Mouse (Mus musculus) MEL (cell line): Measurements from ENCODE around the gene Net1.

ENCODE experiments used
- CHD1 ChIP-seq: IDR thresholded peaks from 2 replicates; pipeline ENCODE4 v1.6.1; 2012; ENCODE audit warnings: low read depth, mild to moderate bottlenecking, inconsistent platforms, low read length, improper control_type of control experiment
- CTCF ChIP-seq, 3 experiments: IDR thresholded peaks in 2 of 3; conservative IDR thresholded peaks in 1 of 3; 2 replicates each; pipeline ENCODE4 v1.5.1; 2011 to 2012; ENCODE audit warnings: low read length in 3 of 3, low read depth in 2 of 3, mild to moderate bottlenecking in 2 of 3, improper control_type of control experiment in 1 of 3, inconsistent platforms in 1 of 3, mixed read lengths in 1 of 3, moderate library complexity in 1 of 3; ENCODE audit not compliant: control insufficient read depth in 1 of 3, insufficient read depth in 1 of 3, poor library complexity in 1 of 3, severe bottlenecking in 1 of 3
- ELF1 ChIP-seq: IDR thresholded peaks from 2 replicates; pipeline ENCODE4 v1.6.1; 2014; ENCODE audit warnings: low read depth, mild to moderate bottlenecking, inconsistent platforms, low read length, improper control_type of control experiment, moderate library complexity
- EP300 ChIP-seq, 2 experiments: IDR thresholded peaks; 2 replicates each; pipeline ENCODE4 v1.6.1; 2011; ENCODE audit warnings: improper control_type of control experiment in 2 of 2, low read length in 2 of 2, low read depth in 1 of 2, mild to moderate bottlenecking in 1 of 2
- MAZ ChIP-seq: IDR thresholded peaks from 2 replicates; pipeline ENCODE4 v1.6.1; 2012; ENCODE audit warnings: low read depth, mild to moderate bottlenecking, inconsistent platforms, low read length, improper control_type of control experiment
- NELFE ChIP-seq: IDR thresholded peaks from 2 replicates; pipeline ENCODE4 v1.6.1; 2011; ENCODE audit warnings: low read depth, low read length, improper control_type of control experiment
- POLR2A ChIP-seq, 2 experiments: IDR thresholded peaks; 2 replicates each; pipeline ENCODE4 v1.6.1; 2011 to 2012; ENCODE audit warnings: low read length in 2 of 2, mild to moderate bottlenecking in 2 of 2, control low read depth in 1 of 2, improper control_type of control experiment in 1 of 2, low read depth in 1 of 2, moderate library complexity in 1 of 2; ENCODE audit not compliant: control insufficient read depth in 1 of 2, insufficient read depth in 1 of 2, poor library complexity in 1 of 2
- SMC3 ChIP-seq: IDR thresholded peaks from 2 replicates; pipeline ENCODE4 v1.6.1; 2011; ENCODE audit warnings: low read depth, low read length, improper control_type of control experiment
- TBP ChIP-seq: IDR thresholded peaks from 2 replicates; pipeline ENCODE4 v1.8.0; 2011; ENCODE audit warnings: low read depth, low read length, improper control_type of control experiment
- TCF12 ChIP-seq: IDR thresholded peaks from 2 replicates; pipeline ENCODE4 v1.6.1; 2014; ENCODE audit warnings: low read depth, mild to moderate bottlenecking, inconsistent platforms, low read length, improper control_type of control experiment, moderate library complexity
- USF1 ChIP-seq: IDR thresholded peaks from 2 replicates; pipeline ENCODE4 v1.6.1; 2014; ENCODE audit warnings: low read depth, mild to moderate bottlenecking, inconsistent platforms, low read length, improper control_type of control experiment, moderate library complexity

DNA sequence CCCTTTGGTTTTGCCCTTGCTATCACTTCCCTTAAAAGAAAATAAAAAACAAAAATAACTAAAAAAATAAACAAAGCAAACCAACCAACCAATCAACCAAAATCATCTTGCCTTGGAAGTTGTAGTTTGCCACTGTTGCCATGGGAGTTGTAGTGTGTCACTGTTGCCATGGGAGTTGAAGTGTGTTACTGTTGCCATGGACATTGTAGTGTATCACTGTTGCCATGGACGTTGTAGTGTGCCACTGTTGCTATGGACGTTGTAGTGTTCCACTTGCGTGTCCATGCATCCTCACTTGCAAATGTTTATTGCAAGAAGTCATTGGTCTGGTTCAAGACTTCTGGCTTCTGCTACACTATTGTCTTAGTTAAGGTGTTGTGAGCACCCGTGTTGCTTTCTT, 29.2 kb upstream of the Net1 start:
- TF ChIP-seq CTCF (IDR thresholded peaks at IDR 0.05 in 2 of 3, conservative IDR thresholded peaks at IDR 0.05 in 1 of 3; ENCODE audit: control insufficient read depth in 1 of 3, insufficient read depth in 1 of 3, low read depth in 2 of 3, low read length in 3 of 3, poor library complexity in 1 of 3, severe bottlenecking in 1 of 3) (no peak), USF1 (no peak), EP300 (IDR thresholded peaks at IDR 0.05; ENCODE audit: low read depth in 1 of 2, low read length in 2 of 2) (no peak), TBP (no peak), NELFE (no peak), SMC3 (no peak), POLR2A (IDR thresholded peaks at IDR 0.05; ENCODE audit: control insufficient read depth in 1 of 2, insufficient read depth in 1 of 2, low read depth in 1 of 2, low read length in 2 of 2, poor library complexity in 1 of 2) (no peak), TCF12 (no peak), CHD1 (no peak), ELF1 (no peak), MAZ (no peak)
